Mouse (Mus musculus): ENCODE results near the gene Gm3646. TPM values are rescaled to one million over a fixed set of nuclear protein-coding genes. Genes with fewer than 3 reads are reported as not detected.

The Gm3646 gene
- not detected in 2 replicates for polyA plus RNA-seq (2015; fragmentation: Nextera tagmentation; extraction: Ambion mirVana)

DNA sequence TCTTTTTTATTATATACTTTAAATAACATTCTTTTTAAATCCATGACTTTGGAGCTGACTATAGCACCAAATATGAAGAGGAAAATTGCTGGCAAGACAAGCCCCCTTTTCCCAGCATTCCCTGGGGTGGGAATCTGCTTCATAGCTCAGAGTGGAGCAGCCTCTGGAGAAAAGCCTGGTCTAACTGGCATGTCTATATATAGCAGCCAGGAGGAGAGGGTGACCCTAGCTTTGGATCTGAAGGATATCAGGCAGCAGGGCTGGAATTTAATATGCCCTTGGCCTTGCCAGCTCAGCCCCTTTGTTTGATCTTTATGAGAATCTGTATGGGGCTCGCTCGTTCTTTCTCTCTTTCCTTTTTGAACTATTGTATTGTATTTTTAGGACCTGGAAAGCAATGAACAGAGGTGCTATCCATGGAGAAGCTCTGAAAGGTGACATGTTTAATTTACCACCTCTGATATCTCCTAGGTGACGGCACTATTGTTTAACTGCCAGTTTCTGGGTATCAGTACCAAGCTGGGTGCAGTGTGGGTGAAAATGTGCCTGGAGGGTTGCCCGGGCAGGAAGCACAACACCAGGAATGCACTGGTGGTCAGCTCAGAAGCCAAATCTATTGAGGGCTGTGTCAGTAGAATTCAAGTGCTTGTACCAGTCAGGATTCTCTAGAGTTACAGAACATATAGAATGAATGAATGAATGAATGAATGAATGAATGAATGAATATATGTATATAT, at the start of gene Gm3646:
Gene Gm3646 (minus strand): TSS at position 90 of the 737 bp plus-strand sequence.
- Histone ChIP-seq H3K27ac (replicated peaks) (no peak within 1 kb of the TSS), H3K4me1 (replicated peaks) (peaks cover 4% of the 10 kb centered on the region; the same call in 1 of the 2 replicates), H3K9me3 (no peaks in the 10 kb centered on the region), H3K36me3 (no peaks in the 10 kb centered on the region), H3K9ac (no peak within 1 kb of the TSS), H3K27me3 (no peaks in the 10 kb centered on the region), H3K4me3 (no peak within 1 kb of the TSS), H3K4me2 (no peak within 1 kb of the TSS)
- WGBS: 71% methylated on average over 4 of the region's 4 CpGs
- ATAC-seq (ENCODE audit: low read depth): no peak

DNA sequence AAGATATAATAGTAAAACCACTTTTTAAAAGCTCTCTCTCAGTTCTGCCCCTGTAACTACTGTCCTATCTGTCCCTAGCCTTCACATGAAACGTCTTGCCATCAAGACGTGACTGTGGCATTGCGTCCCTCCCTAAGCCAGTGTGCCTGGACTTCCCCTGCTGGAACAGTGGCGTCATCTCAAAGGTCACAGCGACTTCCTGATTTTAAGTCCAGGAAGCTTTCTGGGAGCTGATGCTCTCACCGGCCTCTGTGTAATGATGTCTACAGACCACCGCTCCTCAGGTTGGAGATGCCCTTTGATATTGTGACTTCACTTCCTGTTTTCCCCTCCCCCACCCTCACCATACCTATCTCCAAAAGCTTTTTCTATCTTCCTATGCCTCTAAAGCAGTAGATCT, 41.9 kb upstream of the Gm3646 start:
- Histone ChIP-seq H3K4me1 (replicated peaks) (peaks cover 5% of the 10 kb centered on the region), H3K9me3 (no peaks in the 10 kb centered on the region), H3K27me3 (no peaks in the 10 kb centered on the region), H3K9ac (no peak overlapping the region), H3K36me3 (no peaks in the 10 kb centered on the region), H3K4me3 (no peak overlapping the region), H3K27ac (replicated peaks) (no peak overlapping the region), H3K4me2 (no peak overlapping the region)
- WGBS: 93% methylated on average over 7 of the region's 7 CpGs
- no peak for ATAC-seq (ENCODE audit: low read depth)

DNA sequence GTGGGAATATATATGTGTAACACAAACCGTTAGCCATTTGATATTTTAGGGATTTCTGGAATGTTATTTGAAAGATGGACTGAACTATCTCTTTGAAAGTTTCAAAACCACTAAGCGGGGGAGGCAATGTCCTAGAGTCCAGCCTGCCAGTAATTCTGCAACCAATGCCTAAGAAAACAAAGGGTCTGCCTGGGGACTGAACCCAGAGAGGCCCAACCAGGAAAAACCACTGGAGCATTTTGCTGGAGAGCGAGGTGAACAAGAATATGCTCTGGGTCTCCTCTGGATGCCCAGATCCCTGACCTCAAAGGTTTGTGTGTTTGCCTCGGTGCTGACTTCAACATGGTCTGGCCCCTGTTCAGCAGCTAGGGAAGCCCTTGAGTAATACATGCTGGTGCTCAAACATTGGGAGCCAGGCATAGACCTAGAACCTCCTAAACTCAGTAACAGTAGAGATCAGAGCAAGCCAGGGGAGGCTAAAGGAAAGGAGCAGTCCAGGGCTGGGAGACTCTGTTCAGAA, 41.0 kb upstream of the Gm3646 start:
- Histone ChIP-seq H3K27ac (replicated peaks) (no peak overlapping the region), H3K4me1 (replicated peaks) (no peaks in the 10 kb centered on the region; the same call in 1 of the 2 replicates), H3K9ac (no peak overlapping the region), H3K4me3 (no peak overlapping the region), H3K36me3 (no peaks in the 10 kb centered on the region), H3K27me3 (no peaks in the 10 kb centered on the region), H3K4me2 (no peak overlapping the region), H3K9me3 (no peaks in the 10 kb centered on the region)
- no peak for ATAC-seq (ENCODE audit: low read depth)
- 76% methylated on average over 4 of the region's 4 CpGs for WGBS

DNA sequence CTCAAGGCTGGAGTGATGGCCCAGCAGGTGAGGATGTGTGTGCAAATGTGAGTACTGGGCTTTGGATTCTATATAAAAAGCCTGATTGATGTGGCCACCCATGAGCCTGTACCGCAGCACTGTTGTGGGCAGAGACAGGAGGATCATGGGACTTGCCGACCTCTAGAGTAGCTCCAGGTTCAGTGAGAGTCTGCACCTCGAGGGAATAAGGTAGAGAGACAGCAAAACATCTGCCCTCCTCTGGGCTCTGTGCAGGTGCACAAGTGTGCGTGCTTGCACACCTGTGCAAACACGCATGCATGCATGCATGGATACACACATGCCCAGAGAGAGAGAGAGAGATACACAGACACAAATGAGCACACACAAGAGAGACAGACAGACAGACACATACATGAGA, 38.2 kb upstream of the Gm3646 start:
- Histone ChIP-seq H3K27ac (replicated peaks) (no peak overlapping the region), H3K4me2 (no peak overlapping the region), H3K4me3 (no peak overlapping the region), H3K4me1 (replicated peaks) (peaks cover 24% of the 10 kb centered on the region), H3K36me3 (no peaks in the 10 kb centered on the region), H3K9ac (no peak overlapping the region), H3K9me3 (no peaks in the 10 kb centered on the region), H3K27me3 (no peaks in the 10 kb centered on the region)
- ATAC-seq (ENCODE audit: low read depth): no peak
- 84% methylated on average over 5 of the region's 5 CpGs for WGBS

DNA sequence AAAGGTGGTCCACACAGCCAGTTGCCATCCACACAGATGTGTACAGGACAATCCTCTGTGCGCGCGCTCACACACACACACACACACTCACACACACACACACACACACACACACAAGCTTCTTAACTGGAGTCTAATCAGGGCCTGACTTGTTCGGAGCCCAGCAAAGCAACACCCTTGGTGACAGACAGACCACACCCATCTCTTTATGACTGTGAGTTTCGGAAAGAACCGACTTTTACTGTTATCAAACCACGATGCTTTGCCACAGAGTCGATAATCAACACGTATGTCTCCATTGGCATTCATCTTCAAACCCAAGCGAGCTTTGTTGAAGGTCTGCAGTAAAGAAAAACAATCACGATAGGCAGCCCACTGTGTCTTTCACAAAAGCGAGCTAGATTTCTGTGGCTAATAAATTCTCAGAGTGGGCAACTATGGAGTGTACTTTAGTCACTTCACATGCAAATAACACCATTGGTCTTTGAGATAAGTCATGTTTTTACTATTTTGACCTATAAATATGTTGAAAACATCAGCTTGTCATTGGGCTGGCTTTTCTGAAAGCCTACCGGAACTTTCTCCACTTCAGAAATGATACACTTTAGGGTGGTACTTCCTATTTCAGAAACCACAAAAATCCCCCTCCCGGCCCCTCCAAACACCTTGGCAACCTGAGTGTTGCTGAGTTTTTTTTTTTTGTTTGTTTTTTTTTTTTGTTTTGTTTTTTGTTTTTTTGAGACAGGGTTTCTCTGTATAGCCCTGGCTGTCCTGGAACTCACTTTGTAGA, 37.3 kb upstream of the Gm3646 start:
- H3K36me3 ChIP-seq: no peaks in the 10 kb centered on the region
- H3K4me1 ChIP-seq (replicated peaks): peaks cover 25% of the 10 kb centered on the region
- 74% methylated on average over 14 of the region's 14 CpGs for WGBS
- H3K4me2 ChIP-seq: no peak overlapping the region
- H3K9me3 ChIP-seq: no peaks in the 10 kb centered on the region
- H3K27me3 ChIP-seq: no peaks in the 10 kb centered on the region
- ATAC-seq (ENCODE audit: low read depth): no peak
- no peak overlapping the region for H3K4me3 ChIP-seq
- H3K27ac ChIP-seq (replicated peaks): no peak overlapping the region
- H3K9ac ChIP-seq: no peak overlapping the region

DNA sequence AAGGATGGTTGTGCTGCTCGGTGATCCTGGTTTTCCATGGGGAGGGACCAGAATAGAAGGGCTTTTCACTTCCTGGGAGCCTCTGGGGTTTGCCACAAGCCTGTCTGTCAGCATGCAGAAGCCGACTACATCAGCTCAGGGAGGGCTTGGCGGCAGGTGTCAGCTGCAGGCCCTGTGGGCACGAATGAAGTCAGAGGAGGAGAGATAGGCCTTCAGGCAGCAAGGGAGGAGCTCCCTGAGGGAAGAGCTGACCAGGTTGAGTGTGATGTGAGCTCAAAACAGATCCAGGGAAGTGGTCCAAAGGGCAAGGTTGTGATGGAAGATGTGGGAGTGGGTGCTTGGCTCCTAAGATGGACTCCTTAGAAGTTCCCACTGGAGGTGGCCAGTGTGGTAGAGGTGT, 35.7 kb upstream of the Gm3646 start:
- no peak for ATAC-seq (ENCODE audit: low read depth)
- 58% methylated on average over 4 of the region's 4 CpGs for WGBS

GRCm38 (mm10) chr1:39839838-39840237, 34.7 kb upstream of the Gm3646 start:
- WGBS: 56% methylated on average over 8 of the region's 8 CpGs
- H3K27me3 ChIP-seq: no peaks in the 10 kb centered on the region
- H3K4me1 ChIP-seq (replicated peaks): peaks cover 25% of the 10 kb centered on the region
- no peak for ATAC-seq (ENCODE audit: low read depth)
- H3K9ac ChIP-seq: no peak overlapping the region
- no peaks in the 10 kb centered on the region for H3K9me3 ChIP-seq
- no peak overlapping the region for H3K4me2 ChIP-seq
- no peak overlapping the region for H3K4me3 ChIP-seq
- no peaks in the 10 kb centered on the region for H3K36me3 ChIP-seq
- peak overlapping the region; percentile 85 for H3K27ac ChIP-seq (replicated peaks)

More for the DNA sequence above, 35.7 kb upstream of the Gm3646 start:
- H3K4me2 ChIP-seq: no peak overlapping the region
- no peaks in the 10 kb centered on the region for H3K36me3 ChIP-seq
- no peaks in the 10 kb centered on the region for H3K9me3 ChIP-seq
- peaks cover 25% of the 10 kb centered on the region for H3K4me1 ChIP-seq (replicated peaks)
- no peak overlapping the region for H3K4me3 ChIP-seq
- no peaks in the 10 kb centered on the region for H3K27me3 ChIP-seq
- H3K9ac ChIP-seq: no peak overlapping the region
- H3K27ac ChIP-seq (replicated peaks): no peak overlapping the region

GRCm38 (mm10) chr1:39839217-39839616, 34.1 kb upstream of the Gm3646 start:
- peak overlapping the region; percentile 11; the same call in 1 of the 2 replicates for H3K4me2 ChIP-seq
- H3K9me3 ChIP-seq: no peaks in the 10 kb centered on the region
- H3K27me3 ChIP-seq: no peaks in the 10 kb centered on the region
- peaks cover 25% of the 10 kb centered on the region for H3K4me1 ChIP-seq (replicated peaks)
- 41% methylated on average over 10 of the region's 10 CpGs for WGBS
- H3K27ac ChIP-seq (replicated peaks): peak overlapping the region; percentile 85
- ATAC-seq (ENCODE audit: low read depth): peak; percentile 71
- H3K9ac ChIP-seq: no peak overlapping the region
- no peak overlapping the region for H3K4me3 ChIP-seq
- no peaks in the 10 kb centered on the region for H3K36me3 ChIP-seq

DNA sequence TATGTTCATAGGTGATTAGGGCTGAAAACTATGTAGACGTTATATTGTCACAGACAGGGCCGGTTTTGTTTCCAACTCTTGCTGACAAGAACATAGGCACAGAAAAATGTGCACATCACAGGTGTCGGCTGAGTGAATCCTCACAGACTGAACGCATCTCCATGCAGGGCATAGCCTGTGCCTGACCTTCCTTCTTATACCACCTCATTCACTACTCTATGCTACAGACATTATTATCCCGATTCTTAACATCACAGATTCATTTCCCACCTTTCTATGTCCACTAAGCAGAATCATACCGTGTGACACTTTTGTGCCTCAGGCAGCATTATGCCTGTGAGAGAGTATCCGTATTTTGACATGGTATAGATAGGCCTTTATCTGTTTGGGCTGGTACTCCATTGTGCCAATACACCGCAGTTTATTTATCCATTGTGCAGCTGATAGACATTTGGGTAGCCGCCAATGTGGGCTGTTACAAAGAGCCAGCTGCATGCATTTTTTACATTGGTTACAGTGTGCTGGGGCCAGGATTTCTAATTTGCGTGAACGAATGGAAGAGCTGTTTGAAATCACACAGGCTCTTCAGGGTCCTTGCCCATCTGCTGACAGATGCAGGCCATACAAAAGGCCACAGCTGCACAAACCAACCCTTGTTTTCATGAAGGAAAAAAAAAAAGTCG, 33.5 kb upstream of the Gm3646 start:
- 27% methylated on average over 12 of the region's 12 CpGs for WGBS
- Histone ChIP-seq H3K9ac (no peak overlapping the region), H3K4me3 (no peak overlapping the region), H3K36me3 (no peaks in the 10 kb centered on the region), H3K9me3 (no peaks in the 10 kb centered on the region), H3K4me2 (no peak overlapping the region), H3K27me3 (no peaks in the 10 kb centered on the region), H3K27ac (replicated peaks) (peak overlapping the region; percentile 85), H3K4me1 (replicated peaks) (peaks cover 25% of the 10 kb centered on the region)
- peak; percentile 91 for ATAC-seq (ENCODE audit: low read depth)

DNA sequence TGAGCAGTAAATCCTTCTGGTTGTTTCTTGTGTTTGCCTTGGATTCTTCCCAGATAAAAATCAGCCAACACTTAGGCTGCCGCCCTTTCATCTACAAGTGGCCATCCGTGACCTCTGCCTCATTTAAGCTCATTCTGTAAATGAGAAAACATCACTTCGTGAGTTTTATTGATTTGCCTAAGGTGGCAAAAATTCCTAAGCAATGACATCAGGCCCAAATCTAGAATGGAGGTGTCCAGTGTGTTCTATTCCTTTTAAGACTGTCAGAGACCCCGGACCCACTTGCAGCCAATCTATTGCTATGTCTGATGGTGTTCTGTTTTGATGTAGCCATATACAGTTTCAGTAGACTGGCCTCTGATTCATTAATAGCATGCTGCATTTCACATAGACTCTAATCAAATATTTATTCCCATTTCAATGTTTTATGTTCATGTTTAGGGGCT, 26.5 kb upstream of the Gm3646 start:
- Histone ChIP-seq H3K4me1 (replicated peaks) (no peaks in the 10 kb centered on the region), H3K27ac (replicated peaks) (no peak overlapping the region), H3K9ac (no peak overlapping the region), H3K4me2 (no peak overlapping the region), H3K36me3 (no peaks in the 10 kb centered on the region), H3K27me3 (no peaks in the 10 kb centered on the region), H3K4me3 (no peak overlapping the region), H3K9me3 (no peaks in the 10 kb centered on the region)
- WGBS: 62% methylated on average over 4 of the region's 4 CpGs
- ATAC-seq (ENCODE audit: low read depth): no peak

- no peak overlapping the region for H3K4me2 ChIP-seq
- H3K9me3 ChIP-seq: no peaks in the 10 kb centered on the region
- H3K27ac ChIP-seq (replicated peaks): no peak overlapping the region
- H3K36me3 ChIP-seq: no peaks in the 10 kb centered on the region
- no peaks in the 10 kb centered on the region for H3K27me3 ChIP-seq
- no peaks in the 10 kb centered on the region for H3K4me1 ChIP-seq (replicated peaks)
- WGBS: 82% methylated on average over 11 of the region's 11 CpGs
- no peak overlapping the region for H3K4me3 ChIP-seq
- H3K9ac ChIP-seq: no peak overlapping the region
- no peak for ATAC-seq (ENCODE audit: low read depth)
Observed at GRCm38 (mm10) chr1:39830786-39831593, 25.9 kb upstream of the Gm3646 start.

Measured in neural tube, embryonic 13.5 days (tissue).